Mouse (Mus musculus): ENCODE measurements around the gene Tnk1. TPM values are rescaled to one million over a fixed set of nuclear protein-coding genes. Genes with fewer than 3 reads are reported as not detected.
A peak's percentile ranks its signal among the peaks of the same experiment; 100 is the strongest.

Gene Tnk1
- polyA plus RNA-seq, 1 experiment from 2014 or later: not detected

- H3K79me2 ChIP-seq (ENCODE audit: inconsistent target): no peaks in the 10 kb centered on the region
- H3K36me3 ChIP-seq (ENCODE audit: inconsistent target): no peaks in the 10 kb centered on the region
- H3K27ac ChIP-seq: no peak overlapping the region
Measured at GRCm38 (mm10) chr11:69810280-69810679, 48.2 kb downstream of the Tnk1 start.

DNA sequence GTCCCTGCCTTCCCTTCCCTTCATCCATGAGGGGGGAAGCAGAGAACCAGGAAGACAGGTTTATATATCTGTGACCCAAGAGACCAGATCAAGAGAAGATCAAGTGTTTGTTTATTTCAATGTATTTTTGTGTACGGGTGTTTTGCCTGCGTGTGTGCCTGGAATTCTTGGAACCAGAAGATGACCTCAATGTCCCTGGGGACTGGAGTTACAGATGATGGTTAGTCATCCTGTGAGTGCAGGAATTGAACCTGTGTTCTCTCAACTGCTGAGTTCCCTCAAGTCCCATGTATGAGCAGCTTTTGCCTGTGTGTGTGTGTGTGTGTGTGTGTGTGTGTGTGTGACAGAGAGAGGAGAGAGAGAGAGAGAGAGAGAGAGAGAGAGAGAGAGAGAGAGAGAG, 50.9 kb downstream of the Tnk1 start:
- Histone ChIP-seq H3K36me3 (ENCODE audit: inconsistent target) (no peaks in the 10 kb centered on the region), H3K27ac (no peak overlapping the region), H3K4me3 (ENCODE audit: inconsistent target) (no peak overlapping the region), H3K79me2 (ENCODE audit: inconsistent target) (no peaks in the 10 kb centered on the region)
- 91% methylated on average over 2 of the region's 2 CpGs for WGBS (ENCODE audit: missing documents)

More at GRCm38 (mm10) chr11:69810280-69810679, 48.2 kb downstream of the Tnk1 start:
- H3K4me3 ChIP-seq (ENCODE audit: inconsistent target): no peak overlapping the region

- WGBS (ENCODE audit: missing documents): 92% methylated on average over 4 of the region's 4 CpGs
- no peaks in the 10 kb centered on the region for H3K36me3 ChIP-seq (ENCODE audit: inconsistent target)
- no peak overlapping the region for H3K27ac ChIP-seq
- H3K4me3 ChIP-seq (ENCODE audit: inconsistent target): no peak overlapping the region
- no peaks in the 10 kb centered on the region for H3K79me2 ChIP-seq (ENCODE audit: inconsistent target)
Measured at GRCm38 (mm10) chr11:69806378-69806777, 52.2 kb downstream of the Tnk1 start.

- no peak within 1 kb of the TSS for H3K4me3 ChIP-seq (ENCODE audit: inconsistent target)
- 64% methylated on average over 29 of the region's 29 CpGs for WGBS (ENCODE audit: missing documents)
- no peaks in the 10 kb centered on the region for H3K36me3 ChIP-seq (ENCODE audit: inconsistent target)
- no peak within 1 kb of the TSS for H3K27ac ChIP-seq
- no peaks in the 10 kb centered on the region for H3K79me2 ChIP-seq (ENCODE audit: inconsistent target)
Measured at GRCm38 (mm10) chr11:69804972-69805909, 53.3 kb downstream of the Tnk1 start, which contains the start of gene Tmem102. Tmem102 (minus strand) TSS chr11:69805624.

- 61% methylated on average over 12 of the region's 12 CpGs for WGBS (ENCODE audit: missing documents)
- H3K4me3 ChIP-seq (ENCODE audit: inconsistent target): no peak overlapping the region
- no peak overlapping the region for H3K27ac ChIP-seq
- H3K36me3 ChIP-seq (ENCODE audit: inconsistent target): no peaks in the 10 kb centered on the region
- H3K79me2 ChIP-seq (ENCODE audit: inconsistent target): no peaks in the 10 kb centered on the region
Measured at GRCm38 (mm10) chr11:69804652-69804940, 53.9 kb downstream of the Tnk1 start.

DNA sequence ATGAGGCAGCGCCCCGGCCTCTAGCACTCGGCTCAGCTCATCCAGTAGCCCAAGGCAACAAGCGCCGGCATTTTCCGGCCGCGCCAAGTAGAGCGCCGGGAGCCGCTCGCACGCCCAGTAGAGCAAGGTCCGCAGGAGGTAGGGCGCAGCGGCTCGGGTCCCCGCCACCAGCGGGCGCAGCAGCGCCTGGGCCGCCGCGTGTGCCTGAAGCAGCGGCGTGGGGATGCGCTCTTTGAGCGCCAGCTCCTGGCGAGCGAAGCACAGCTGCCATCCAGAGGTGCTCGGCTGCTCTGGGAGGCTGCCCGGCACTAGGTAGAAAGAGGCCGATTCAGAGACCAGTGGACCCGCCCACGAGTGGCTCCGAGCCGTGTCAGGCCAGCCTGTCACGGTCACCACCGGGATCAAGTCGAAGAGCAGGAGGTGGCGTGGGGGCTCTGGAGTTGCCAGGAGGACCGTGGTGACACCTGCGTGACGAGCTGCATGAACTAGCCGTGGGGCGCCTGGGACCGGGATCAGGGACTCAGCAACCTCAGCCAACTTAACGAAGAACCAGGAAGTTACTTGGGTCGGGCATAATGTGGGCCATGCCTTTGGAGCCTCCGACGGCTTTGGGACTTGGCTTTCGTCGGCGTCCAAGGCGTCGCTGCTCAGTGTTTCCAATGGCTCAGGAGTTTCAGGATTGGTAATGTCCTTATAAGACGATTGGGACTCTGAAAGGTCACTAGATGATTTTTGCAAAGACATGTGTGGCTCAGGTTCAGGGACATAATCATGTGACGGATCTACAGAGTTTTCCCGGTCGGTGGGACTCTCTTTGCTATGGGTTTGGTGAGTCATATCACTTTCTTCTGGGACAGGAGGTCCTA, 54.5 kb downstream of the Tnk1 start:
- WGBS (ENCODE audit: missing documents): 6% methylated on average over 59 of the region's 60 CpGs
- Histone ChIP-seq H3K79me2 (ENCODE audit: inconsistent target) (no peaks in the 10 kb centered on the region), H3K36me3 (ENCODE audit: inconsistent target) (no peaks in the 10 kb centered on the region), H3K27ac (no peak overlapping the region), H3K4me3 (ENCODE audit: inconsistent target) (peak overlapping the region; percentile 17; the same call in 1 of the 2 replicates)

DNA sequence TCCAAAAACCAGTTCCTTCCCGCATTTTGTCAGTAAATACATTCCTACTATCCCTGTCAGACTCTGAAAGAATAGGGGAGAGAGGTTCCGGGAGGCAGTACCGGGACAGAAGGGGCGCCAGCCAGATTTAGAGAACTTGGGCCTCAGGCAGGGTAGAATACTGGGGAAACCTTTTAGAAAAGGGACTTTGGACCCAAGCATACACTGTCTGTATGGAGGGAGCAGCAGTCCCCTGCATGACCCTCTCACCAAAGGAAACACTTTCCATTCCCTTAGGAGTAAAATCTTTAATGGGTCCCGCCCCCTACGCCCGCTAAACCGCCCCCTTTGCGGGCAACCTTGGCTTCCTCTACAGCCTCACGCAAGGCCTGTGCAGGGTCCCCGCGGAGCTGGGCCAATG, 55.2 kb downstream of the Tnk1 start:
- no peaks in the 10 kb centered on the region for H3K79me2 ChIP-seq (ENCODE audit: inconsistent target)
- H3K27ac ChIP-seq: no peak overlapping the region
- H3K36me3 ChIP-seq (ENCODE audit: inconsistent target): no peaks in the 10 kb centered on the region
- peak overlapping the region; percentile 17; the same call in 1 of the 2 replicates for H3K4me3 ChIP-seq (ENCODE audit: inconsistent target)
- 4% methylated on average over 12 of the region's 12 CpGs for WGBS (ENCODE audit: missing documents)

- H3K4me3 ChIP-seq (ENCODE audit: inconsistent target): peak overlapping the region; percentile 17; the same call in 1 of the 2 replicates
- no peaks in the 10 kb centered on the region for H3K79me2 ChIP-seq (ENCODE audit: inconsistent target)
- H3K36me3 ChIP-seq (ENCODE audit: inconsistent target): no peaks in the 10 kb centered on the region
- 3% methylated on average over 33 of the region's 33 CpGs for WGBS (ENCODE audit: missing documents)
- H3K27ac ChIP-seq: no peak overlapping the region
Measured at GRCm38 (mm10) chr11:69802648-69803105, 55.9 kb downstream of the Tnk1 start.

GRCm38 (mm10) chr11:69801379-69801977, 57.1 kb downstream of the Tnk1 start, which contains the start of gene Fgf11:
Fgf11 (minus strand) TSS chr11:69801857.
- H3K27ac ChIP-seq: no peak within 1 kb of the TSS
- H3K79me2 ChIP-seq (ENCODE audit: inconsistent target): no peaks in the 10 kb centered on the region
- no peaks in the 10 kb centered on the region for H3K36me3 ChIP-seq (ENCODE audit: inconsistent target)
- WGBS (ENCODE audit: missing documents): 11% methylated on average over 11 of the region's 33 CpGs
- H3K4me3 ChIP-seq (ENCODE audit: inconsistent target): peak within 1 kb of the TSS; percentile 10; the same call in 1 of the 2 replicates

Other genes starting within 250 kb of the Tnk1 start
- not detected in 3 replicates for gene Shbg, start 240.8 kb downstream of the Tnk1 start, polyA plus RNA-seq (2018)
- 1.6 to 2.2 TPM (median 1.6 TPM) in 3 replicates for gene Sat2, start 236.7 kb downstream of the Tnk1 start, polyA plus RNA-seq (2018)
- 36.0 to 36.7 TPM (median 36.3 TPM) in 3 replicates for gene Fxr2, start 225.7 kb downstream of the Tnk1 start, polyA plus RNA-seq (2018)
- 0.46 TPM in 1 of 3 replicates, not detected in the others for gene Sox15, start 203.4 kb downstream of the Tnk1 start, polyA plus RNA-seq (2018)
- 81.7 to 90.9 TPM (median 89.2 TPM) in 3 replicates for gene Mpdu1, start 196.1 kb downstream of the Tnk1 start, polyA plus RNA-seq (2018)
- 3,562 to 8,261 TPM (median 3,776 TPM) in 3 replicates for gene Cd68, start 192.6 kb downstream of the Tnk1 start, polyA plus RNA-seq (2018)
- 683 to 1,306 TPM (median 693 TPM) in 3 replicates for gene Eif4a1, start 186.3 kb downstream of the Tnk1 start, polyA plus RNA-seq (2018)
- gene Senp3, start 176.6 kb downstream of the Tnk1 start, polyA plus RNA-seq (2018): 57.8 to 99.6 TPM (median 77.5 TPM) in 3 replicates
- 16.4 to 43.4 TPM (median 40.3 TPM) in 3 replicates for gene Tnfsf13, start 172.9 kb downstream of the Tnk1 start, polyA plus RNA-seq (2018)
- 89.2 to 140 TPM (median 130 TPM) in 3 replicates for gene Tnfsf12, start 162.9 kb downstream of the Tnk1 start, polyA plus RNA-seq (2018)
- gene Tnfsfm13, start 162.6 kb downstream of the Tnk1 start, polyA plus RNA-seq (2018): 25.2 to 36.9 TPM (median 25.5 TPM) in 3 replicates
- gene Polr2a, start 100.1 kb downstream of the Tnk1 start, polyA plus RNA-seq (2018): 63.4 to 133 TPM (median 79.6 TPM) in 3 replicates
- gene Slc35g3, start 96.8 kb downstream of the Tnk1 start, polyA plus RNA-seq (2018): not detected in 3 replicates
- 11.6 to 17.8 TPM (median 12.0 TPM) in 3 replicates for gene Zbtb4, start 92.8 kb downstream of the Tnk1 start, polyA plus RNA-seq (2018)
- gene Chrnb1, start 62.8 kb downstream of the Tnk1 start, polyA plus RNA-seq (2018): not detected in 3 replicates
- gene Fgf11, start 56.9 kb downstream of the Tnk1 start, polyA plus RNA-seq (2018): 0.69 to 2.7 TPM (median 2.3 TPM) in 3 replicates
- gene Tmem102, start 53.1 kb downstream of the Tnk1 start, polyA plus RNA-seq (2018): not detected in 3 replicates
- not detected in 3 replicates for gene Gm39566, start 43.4 kb downstream of the Tnk1 start, polyA plus RNA-seq (2018)
- gene Spem2, start 40.3 kb downstream of the Tnk1 start, polyA plus RNA-seq (2018): not detected in 3 replicates
- gene Spem1, start 36.5 kb downstream of the Tnk1 start, polyA plus RNA-seq (2018): not detected in 3 replicates
- 0.80 to 2.1 TPM (median 1.0 TPM) in 3 replicates for gene Nlgn2, start 20.9 kb downstream of the Tnk1 start, polyA plus RNA-seq (2018)
- 71.2 to 302 TPM (median 269 TPM) in 3 replicates for gene Tmem256, start 20.2 kb downstream of the Tnk1 start, polyA plus RNA-seq (2018)
- 23.8 to 38.1 TPM (median 36.6 TPM) in 3 replicates for gene Plscr3, start 12.4 kb downstream of the Tnk1 start, polyA plus RNA-seq (2018)
- gene Tmem95, start 19.3 kb upstream of the Tnk1 start, polyA plus RNA-seq (2018): not detected in 3 replicates
- 4.3 to 5.6 TPM (median 5.5 TPM) in 3 replicates for gene Kctd11, start 22.7 kb upstream of the Tnk1 start, polyA plus RNA-seq (2018)
- gene Acap1, start 36.8 kb upstream of the Tnk1 start, polyA plus RNA-seq (2018): 0.54 to 0.68 TPM (median 0.62 TPM) in 3 replicates
- not detected in 3 replicates for gene 2810408A11Rik, start 42.3 kb upstream of the Tnk1 start, polyA plus RNA-seq (2018)
- gene Neurl4, start 42.3 kb upstream of the Tnk1 start, polyA plus RNA-seq (2018): 14.9 to 19.2 TPM (median 15.6 TPM) in 3 replicates
- gene Gps2, start 55.2 kb upstream of the Tnk1 start, polyA plus RNA-seq (2018): 48.3 to 74.1 TPM (median 49.3 TPM) in 3 replicates
- gene Eif5a, start 63.2 kb upstream of the Tnk1 start, polyA plus RNA-seq (2018): 339 to 874 TPM (median 348 TPM) in 3 replicates
- not detected in 3 replicates for gene Ybx2, start 77.1 kb upstream of the Tnk1 start, polyA plus RNA-seq (2018)
- gene Slc2a4, start 89.5 kb upstream of the Tnk1 start, polyA plus RNA-seq (2018): 0.13 to 0.50 TPM in 2 of 3 replicates, not detected in the other
- gene Cldn7, start 106.0 kb upstream of the Tnk1 start, polyA plus RNA-seq (2018): not detected in 3 replicates
- gene Ctdnep1, start 122.4 kb upstream of the Tnk1 start, polyA plus RNA-seq (2018): 102 to 235 TPM (median 115 TPM) in 3 replicates
- gene Elp5, start 123.8 kb upstream of the Tnk1 start, polyA plus RNA-seq (2018): 29.9 to 51.5 TPM (median 43.1 TPM) in 3 replicates
- 791 to 1,264 TPM (median 1,032 TPM) in 3 replicates for gene Gabarap, start 132.4 kb upstream of the Tnk1 start, polyA plus RNA-seq (2018)
- 62.4 to 122 TPM (median 77.3 TPM) in 3 replicates for gene Phf23, start 137.0 kb upstream of the Tnk1 start, polyA plus RNA-seq (2018)
- gene Dvl2, start 141.9 kb upstream of the Tnk1 start, polyA plus RNA-seq (2018): 10.8 to 21.7 TPM (median 11.8 TPM) in 3 replicates
- 31.8 to 39.7 TPM (median 37.2 TPM) in 3 replicates for gene Acadvl, start 156.7 kb upstream of the Tnk1 start, polyA plus RNA-seq (2018)
- gene Dlg4, start 158.2 kb upstream of the Tnk1 start, polyA plus RNA-seq (2018): 4.4 to 6.6 TPM (median 4.6 TPM) in 3 replicates
- not detected in 3 replicates for gene Asgr1, start 195.4 kb upstream of the Tnk1 start, polyA plus RNA-seq (2018)
- 1.5 to 3.4 TPM in 2 of 3 replicates, not detected in the other for gene Asgr2, start 233.9 kb upstream of the Tnk1 start, polyA plus RNA-seq (2018)